Mouse (Mus musculus) ZHBTc4 (cell line): Measurements from ENCODE around the gene Phf5a.

Experiments
- DNase-seq: peaks from one replicate; pipeline ENCODE4 v3.0.0-alpha.2; 2011; ENCODE audit warnings: low read depth, low spot score

The Phf5a gene

GRCm38 (mm10) chr15:81828426-81829207 is 43.1 kb downstream of the Phf5a start:
- DNase-seq, result no peak

- no peak for DNase-seq
Measured at GRCm38 (mm10) chr15:81824832-81825231, 46.9 kb downstream of the Phf5a start.

- no peak for DNase-seq
Measured at GRCm38 (mm10) chr15:81822631-81823030, 49.1 kb downstream of the Phf5a start.

GRCm38 (mm10) chr15:81818404-81818803 is 53.3 kb downstream of the Phf5a start:
- no peak for DNase-seq

GRCm38 (mm10) chr15:81814716-81815370 is 56.9 kb downstream of the Phf5a start:
- DNase-seq, result no peak
